8 mouse cellular contexts compared by ENCODE assay signal in genomic region chr5:67845190-67845691, GRCm38 (mm10). TPM values are rescaled to one million over a fixed set of nuclear protein-coding genes. Genes with fewer than 3 reads are reported as not detected.
DNase-seq lines count a peak whose midpoint lies in the region; ATAC-seq lines count a peak whose summit lies in the region.

No protein-coding gene starts in this region.

- no peaks in the 10 kb centered on the region for H3K36me3 ChIP-seq in heart, embryonic 12.5 days
- H3K36me3 ChIP-seq in hindbrain, embryonic 10.5 days, result no peaks in the 10 kb centered on the region
- no peaks in the 10 kb centered on the region for H3K36me3 ChIP-seq in liver, embryonic 11.5 days (ENCODE audit: control insufficient read depth, insufficient read depth, low read length)
- H3K36me3 ChIP-seq in midbrain, embryonic 15.5 days (replicated peaks), result no peaks in the 10 kb centered on the region

- peak; percentile 3; the same call in 1 of the 2 replicates for ATAC-seq in heart, embryonic 12.5 days (ENCODE audit: insufficient number of reproducible peaks, low FRiP score)
- ATAC-seq in liver, embryonic 11.5 days (replicated peaks; ENCODE audit: low FRiP score), result peak; percentile 56
- ATAC-seq in midbrain, embryonic 15.5 days (replicated peaks), result no peak

- H3K4me3 ChIP-seq in heart, embryonic 12.5 days, result peak overlapping the region; percentile 12
- H3K4me3 ChIP-seq in hindbrain, embryonic 10.5 days, result peak overlapping the region; percentile 95
- peak overlapping the region; percentile 75 for H3K4me3 ChIP-seq in liver, embryonic 11.5 days (ENCODE audit: low read depth, low read length)
- H3K4me3 ChIP-seq in midbrain, embryonic 15.5 days, result peak overlapping the region; percentile 82

- no peak overlapping the region for H3K9ac ChIP-seq in heart, embryonic 12.5 days
- peak overlapping the region; percentile 46 for H3K9ac ChIP-seq in liver, embryonic 11.5 days (ENCODE audit: low read depth, low read length)
- H3K9ac ChIP-seq in midbrain, embryonic 15.5 days, result peak overlapping the region; percentile 79

- WGBS in heart, embryonic 12.5 days, result 7% methylated on average over 8 of the region's 8 CpGs
- 28% methylated on average over 8 of the region's 8 CpGs for WGBS in hindbrain, embryonic 10.5 days
- WGBS in liver, embryonic 11.5 days, result 7% methylated on average over 8 of the region's 8 CpGs
- WGBS in midbrain, embryonic 15.5 days, result 13% methylated on average over 8 of the region's 8 CpGs

- no peak overlapping the region for H3K27ac ChIP-seq in heart, embryonic 12.5 days (ENCODE audit: poor library complexity, severe bottlenecking)
- H3K27ac ChIP-seq in hindbrain, embryonic 10.5 days, result peak overlapping the region; percentile 53; the same call in 1 of the 2 replicates
- H3K27ac ChIP-seq in liver, embryonic 11.5 days (ENCODE audit: low read depth, low read length), result peak overlapping the region; percentile 84
- no peak overlapping the region for H3K27ac ChIP-seq in midbrain, embryonic 15.5 days

- H3K4me2 ChIP-seq in heart, embryonic 12.5 days, result peak overlapping the region; percentile 55
- H3K4me2 ChIP-seq in liver, embryonic 11.5 days, result peak overlapping the region; percentile 77
- H3K4me2 ChIP-seq in midbrain, embryonic 15.5 days, result peak overlapping the region; percentile 86

- H3K27me3 ChIP-seq in heart, embryonic 12.5 days (replicated peaks), result no peaks in the 10 kb centered on the region
- H3K27me3 ChIP-seq in hindbrain, embryonic 10.5 days (ENCODE audit: insufficient read depth, poor library complexity, severe bottlenecking), result no peaks in the 10 kb centered on the region
- H3K27me3 ChIP-seq in liver, embryonic 11.5 days (replicated peaks; ENCODE audit: control insufficient read depth, insufficient read depth, low read length), result 0 out of 2 replicates have a peak, but pooled peaks cover 2% of the 10 kb centered on the region
- no peaks in the 10 kb centered on the region for H3K27me3 ChIP-seq in midbrain, embryonic 15.5 days (replicated peaks)

- no peaks in the 10 kb centered on the region for H3K9me3 ChIP-seq in heart, embryonic 12.5 days (replicated peaks)
- H3K9me3 ChIP-seq in hindbrain, embryonic 10.5 days, result no peaks in the 10 kb centered on the region
- no peaks in the 10 kb centered on the region for H3K9me3 ChIP-seq in liver, embryonic 11.5 days (ENCODE audit: control insufficient read depth, low read length)
- H3K9me3 ChIP-seq in midbrain, embryonic 15.5 days, result no peaks in the 10 kb centered on the region

- no peak for DNase-seq in heart, adult 8-10 months (ENCODE audit: low spot score)
- peak; percentile 42 to 54 for DNase-seq in cerebellum, postnatal 10 days
- DNase-seq in hindbrain, embryonic 10.5 days (ENCODE audit: low spot score), result peak; percentile 60
- DNase-seq in liver, embryonic 11.5 days (ENCODE audit: low spot score), result peak; percentile 50
- DNase-seq in right cerebral cortex, postnatal 25 days, result no peak
- DNase-seq in natural killer cell, adult 2 months (ENCODE audit: low spot score in 2 of 2), result no peak

- peaks cover 29% of the 10 kb centered on the region for H3K4me1 ChIP-seq in heart, embryonic 12.5 days (replicated peaks)
- H3K4me1 ChIP-seq in hindbrain, embryonic 10.5 days (replicated peaks), result peaks cover 66% of the 10 kb centered on the region
- peaks cover 29% of the 10 kb centered on the region for H3K4me1 ChIP-seq in liver, embryonic 11.5 days (replicated peaks; ENCODE audit: control insufficient read depth, insufficient read depth, low read length)
- H3K4me1 ChIP-seq in midbrain, embryonic 15.5 days, result peaks cover 56% of the 10 kb centered on the region

RNA-seq across cellular contexts. Expression of gene Atp8a1, which starts 2.0 kb away (rescaled TPM):
- polyA plus RNA-seq in heart, embryonic 12.5 days (2016; fragmentation: Nextera tagmentation; extraction: Ambion mirVana), result 16.8 and 20.0 TPM in 2 replicates
- 10 to 100 TPM; 24.5 to 29.8 (median 26.1) TPM for total RNA-seq in heart, adult 8-10 months (2022)
- 14.2 and 17.0 TPM in 2 replicates for polyA plus RNA-seq in hindbrain, embryonic 10.5 days (2016; fragmentation: Nextera tagmentation; extraction: Ambion mirVana)
- polyA plus RNA-seq in liver, embryonic 11.5 days (2014; fragmentation: Nextera tagmentation; extraction: Ambion mirVana), result 60.5 and 73.8 TPM in 2 replicates
- polyA plus RNA-seq in midbrain, embryonic 15.5 days (2015; fragmentation: Nextera tagmentation; extraction: Ambion mirVana), result 46.2 and 53.6 TPM in 2 replicates

Comparison
In these comparisons a context has a peak if more than half of its experiments do, and no peak if none do; other contexts are left out.
1. H3K27ac ChIP-seq: peak in hindbrain, embryonic 10.5 days (single experiment) and liver, embryonic 11.5 days (single experiment); none in heart, embryonic 12.5 days (single experiment) and midbrain, embryonic 15.5 days (single experiment).
2. H3K4me3 ChIP-seq: peak in every context shown above with its lines; median percentile 95 in hindbrain, embryonic 10.5 days; 82 in midbrain, embryonic 15.5 days; 75 in liver, embryonic 11.5 days; 12 in heart, embryonic 12.5 days.
3. DNase-seq: peak in cerebellum, postnatal 10 days (2 of 2), hindbrain, embryonic 10.5 days (single experiment) and liver, embryonic 11.5 days (single experiment); none in heart, adult 8-10 months (single experiment), right cerebral cortex, postnatal 25 days (single experiment) and natural killer cell, adult 2 months (0 of 2).
4. Peak in every context shown above with its lines, with median percentiles within 50 percentile points of each other: H3K4me2 ChIP-seq.